Mouse (Mus musculus) thymus, adult 2 months (tissue): ENCODE measurements at regions not wholly inside any gene's neighbourhood (a gene's known extent, or its start where the extent isn't known, plus 50 kb on each side); places are given as distances from the start of the nearest gene placed in this dataset.

ENCODE experiments used
- DNase-seq: peaks from one replicate; pipeline ENCODE4 v3.0.0; 2021
- H3K27ac ChIP-seq: fragments of 200-500 bp; 2 replicates; pipeline ENCODE4 v1.5.1; 2012; ENCODE audit warnings: low read length, control low read depth; ENCODE audit not compliant: control insufficient read depth, insufficient read depth
- H3K27me3 ChIP-seq: fragments of 200-500 bp; 2 replicates; pipeline ENCODE4 v1.6.1; 2012; ENCODE audit warnings: mild to moderate bottlenecking, low read length, moderate library complexity, mixed read lengths; ENCODE audit not compliant: control insufficient read depth, insufficient read depth
- H3K36me3 ChIP-seq: fragments of 200-500 bp; 2 replicates; pipeline ENCODE4 v1.6.1; 2012; ENCODE audit warnings: mild to moderate bottlenecking, low read length, moderate library complexity; ENCODE audit not compliant: control insufficient read depth, insufficient read depth
- H3K4me1 ChIP-seq: fragments of 200-500 bp; replicated peaks from 2 replicates; pipeline ENCODE4 v1.6.1; 2012; ENCODE audit warnings: low read length; ENCODE audit not compliant: control insufficient read depth, insufficient read depth
- H3K4me3 ChIP-seq: fragments of 200-500 bp; 2 replicates; pipeline ENCODE4 v1.5.1; 2012; ENCODE audit warnings: mild to moderate bottlenecking, low read length, control low read depth, moderate library complexity; ENCODE audit not compliant: control insufficient read depth, insufficient read depth
- CTCF ChIP-seq: fragments of 200-500 bp; IDR thresholded peaks from 2 replicates; pipeline ENCODE4 v1.5.1; 2012; ENCODE audit warnings: mild to moderate bottlenecking, control low read depth, low read length, moderate library complexity, borderline replicate concordance; ENCODE audit not compliant: control insufficient read depth, poor library complexity, insufficient read depth; ENCODE audit errors: extremely low read depth
- POLR2A ChIP-seq: fragments of 200-500 bp; IDR thresholded peaks from 2 replicates; pipeline ENCODE4 v1.6.1; 2012; ENCODE audit warnings: mild to moderate bottlenecking, low read length, control low read depth, moderate library complexity; ENCODE audit not compliant: control insufficient read depth, poor library complexity, insufficient read depth; ENCODE audit errors: extremely low read depth
- WGBS: fragments of 180-500 bp; shearing (Covaris S2); methylation state at CpG from one replicate; pipeline ENCODE4 v1.1.7; 2018; 5-methylcytosine and 5-hydroxymethylcytosine counted together

DNA sequence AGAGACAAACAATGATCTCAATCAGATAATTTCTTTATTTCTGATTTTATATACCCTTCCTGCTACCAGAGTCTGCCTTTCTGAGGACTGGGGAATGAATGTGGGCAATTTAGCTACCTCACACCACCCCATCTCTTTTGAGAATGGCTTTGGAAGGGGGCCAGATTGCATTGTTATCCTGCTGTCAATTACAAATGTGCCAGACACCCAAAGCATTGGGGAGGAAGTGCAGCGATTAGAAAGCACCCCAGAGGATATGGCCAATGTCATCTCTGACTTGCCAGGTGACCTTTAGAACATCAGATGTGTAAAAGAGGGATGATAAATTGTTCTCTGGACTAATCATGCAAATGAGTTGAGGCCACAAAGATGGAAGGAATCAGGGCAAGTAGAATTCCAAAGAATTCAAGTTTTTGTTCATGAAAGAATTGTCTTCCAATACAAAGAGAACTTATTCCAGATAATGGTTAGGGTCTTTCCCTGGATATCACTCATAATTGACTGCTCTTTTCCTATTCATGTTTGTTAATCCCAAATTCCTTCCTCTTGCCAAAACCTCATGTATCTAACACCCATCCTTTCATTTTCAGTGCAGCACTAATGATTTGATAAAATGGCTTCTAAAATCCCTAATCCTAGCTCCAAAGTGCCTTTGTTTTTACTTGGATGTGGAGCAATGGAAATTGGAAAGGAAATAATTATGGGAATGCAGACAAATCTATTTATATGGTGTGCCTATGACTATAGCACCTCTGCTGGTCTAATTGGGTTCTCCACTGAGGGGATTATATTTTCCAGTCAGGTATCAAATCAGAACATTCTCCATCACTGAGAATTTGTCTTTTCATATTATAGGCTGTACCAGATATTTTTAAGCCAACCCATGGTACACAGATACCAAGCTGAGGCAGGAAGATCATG lies 89.1 kb upstream of the Chl1 start:
- H3K4me3 ChIP-seq = no peak overlapping the region
- WGBS = 60% methylated on average over 1 of the region's 1 CpGs
- no peak for TF ChIP-seq POLR2A
- TF ChIP-seq CTCF = no peak
- H3K4me1 ChIP-seq = peaks cover 3% of the 10 kb centered on the region
- no peaks in the 10 kb centered on the region for H3K36me3 ChIP-seq
- no peak for DNase-seq
- H3K27ac ChIP-seq = no peak overlapping the region
- no peaks in the 10 kb centered on the region for H3K27me3 ChIP-seq

DNA sequence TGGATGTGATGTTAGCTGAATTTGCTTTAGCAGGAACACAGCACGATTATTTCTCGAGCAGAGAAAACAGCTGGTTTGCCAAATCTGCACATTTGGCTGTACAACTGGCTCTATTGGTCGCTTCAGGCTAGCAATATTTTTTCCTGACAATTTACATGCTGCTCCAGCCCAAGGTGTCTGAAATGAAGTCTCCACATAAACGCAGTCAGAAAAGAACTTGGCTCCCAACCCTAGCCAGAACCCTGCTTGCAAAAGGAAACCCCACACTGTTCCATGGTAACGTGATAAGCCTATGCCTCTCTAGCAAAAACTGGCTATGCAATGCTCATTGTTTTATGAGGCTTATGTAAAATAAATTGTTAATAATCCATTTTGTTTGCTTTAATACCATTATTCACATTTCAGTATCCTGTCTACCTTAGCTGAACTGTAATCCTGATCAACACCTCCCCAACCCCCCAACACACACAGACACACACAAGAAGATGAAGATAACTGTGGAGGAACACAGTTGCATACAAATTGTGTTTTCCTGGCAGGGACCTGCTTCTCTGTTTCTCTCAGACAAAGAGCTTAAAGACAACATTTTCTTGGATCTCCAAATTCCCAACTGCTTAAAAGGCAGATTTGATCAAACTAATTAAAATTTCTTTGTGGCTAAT lies 79.3 kb upstream of the Chl1 start:
- 89% methylated on average over 5 of the region's 5 CpGs for WGBS

DNA sequence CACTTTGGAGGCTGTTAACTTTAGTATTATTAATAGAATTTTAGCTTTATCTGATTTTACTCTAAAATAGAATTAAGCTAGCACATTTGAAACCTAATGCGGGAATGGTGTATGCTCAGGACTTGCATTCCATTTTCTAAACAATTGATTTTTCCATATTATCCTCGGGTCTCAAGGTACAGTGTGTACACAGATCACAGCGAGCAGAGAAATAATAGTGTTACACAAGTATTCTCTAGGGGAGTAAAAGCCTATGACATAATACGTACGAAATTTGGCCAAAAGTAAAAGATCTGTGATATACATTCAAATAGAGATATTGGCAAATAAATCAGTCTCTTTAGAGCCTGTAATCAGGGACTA lies 78.8 kb upstream of the Chl1 start:
- whole genome bisulfite sequencing = 94% methylated on average over 5 of the region's 5 CpGs
- Histone ChIP-seq H3K27ac (no peak overlapping the region), H3K4me1 (no peaks in the 10 kb centered on the region), H3K4me3 (no peak overlapping the region), H3K27me3 (no peaks in the 10 kb centered on the region), H3K36me3 (no peaks in the 10 kb centered on the region)
- no peak for TF ChIP-seq CTCF
- TF ChIP-seq POLR2A = no peak
- no peak for DNase-seq

More for the DNA sequence above, 79.3 kb upstream of the Chl1 start:
- Histone ChIP-seq H3K27me3 (no peaks in the 10 kb centered on the region), H3K27ac (no peak overlapping the region), H3K4me1 (no peaks in the 10 kb centered on the region), H3K36me3 (no peaks in the 10 kb centered on the region), H3K4me3 (no peak overlapping the region)
- no peak for DNase-seq
- no peak for TF ChIP-seq CTCF
- no peak for TF ChIP-seq POLR2A
